Mouse (Mus musculus): Measurements from ENCODE around the gene Nt5dc2. TPM values are rescaled to one million over a fixed set of nuclear protein-coding genes. Genes with fewer than 3 reads are reported as not detected.

Nt5dc2 gene
- total RNA-seq, 1 experiment: 155 TPM

- Histone ChIP-seq H3K27ac (ENCODE audit: insufficient read depth, low read depth, low read length, poor library complexity, severe bottlenecking) (no peak overlapping the region), H3K36me3 (ENCODE audit: control insufficient read depth, insufficient read depth, low read length, poor library complexity, severe bottlenecking) (peaks cover 78% of the 10 kb centered on the region), H3K9ac (ENCODE audit: insufficient read depth, low read depth, low read length, poor library complexity, severe bottlenecking) (no peak overlapping the region), H3K4me1 (ENCODE audit: control insufficient read depth in 2 of 2, insufficient read depth in 2 of 2, low read length in 2 of 2, poor library complexity in 1 of 2) (peaks cover 0 to 12% of the 10 kb centered on the region in 2 experiments; a peak in 1 of 4 replicates), H3K9me3 (ENCODE audit: control insufficient read depth, insufficient read depth, low read depth, low read length) (no peaks in the 10 kb centered on the region), H3K4me3 (ENCODE audit: insufficient read depth in 1 of 2, low read depth in 1 of 2, low read length in 2 of 2, poor library complexity in 1 of 2, severe bottlenecking in 1 of 2) (no peak overlapping the region)
- in situ Hi-C loops (cut with MboI; ENCODE audit: low sequenced_read_pairs in 2 of 2, unreplicated experiment in 2 of 2): no loop called here
- TF ChIP-seq HCFC1 (IDR thresholded peaks at IDR 0.05; ENCODE audit: borderline replicate concordance, insufficient read depth, low read length) (no peak), ZC3H11A (IDR thresholded peaks at IDR 0.05; ENCODE audit: borderline replicate concordance, low read depth, low read length) (no peak), MAFK (IDR thresholded peaks at IDR 0.05; ENCODE audit: insufficient read depth, low read depth, low read length) (no peak), CHD2 (IDR thresholded peaks at IDR 0.05; ENCODE audit: low read depth, low read length) (no peak), ZNF384 (IDR thresholded peaks at IDR 0.05; ENCODE audit: low read depth, low read length) (no peak)
- DNase-seq (ENCODE audit: low read depth, low spot score): no peak
Observed at GRCm38 (mm10) chr14:31177715-31178114, 46.9 kb downstream of the Nt5dc2 start.

- peaks cover 77% of the 10 kb centered on the region for H3K36me3 ChIP-seq (ENCODE audit: control insufficient read depth, insufficient read depth, low read length, poor library complexity, severe bottlenecking)
- no peak overlapping the region for H3K4me3 ChIP-seq (ENCODE audit: insufficient read depth in 1 of 2, low read depth in 1 of 2, low read length in 2 of 2, poor library complexity in 1 of 2, severe bottlenecking in 1 of 2)
- H3K4me1 ChIP-seq (ENCODE audit: control insufficient read depth in 2 of 2, insufficient read depth in 2 of 2, low read length in 2 of 2, poor library complexity in 1 of 2): peaks cover 0 to 12% of the 10 kb centered on the region in 2 experiments; a peak in 1 of 4 replicates
- H3K9me3 ChIP-seq (ENCODE audit: control insufficient read depth, insufficient read depth, low read depth, low read length): no peaks in the 10 kb centered on the region
- DNase-seq (ENCODE audit: low read depth, low spot score): no peak
- TF ChIP-seq HCFC1 (IDR thresholded peaks at IDR 0.05; ENCODE audit: borderline replicate concordance, insufficient read depth, low read length): no peak
- no peak for TF ChIP-seq MAFK (IDR thresholded peaks at IDR 0.05; ENCODE audit: insufficient read depth, low read depth, low read length)
- no peak for TF ChIP-seq CHD2 (IDR thresholded peaks at IDR 0.05; ENCODE audit: low read depth, low read length)
- no peak overlapping the region for H3K9ac ChIP-seq (ENCODE audit: insufficient read depth, low read depth, low read length, poor library complexity, severe bottlenecking)
- in situ Hi-C loops (cut with MboI; ENCODE audit: low sequenced_read_pairs in 2 of 2, unreplicated experiment in 2 of 2): no loop called here
- no peak overlapping the region for H3K27ac ChIP-seq (ENCODE audit: insufficient read depth, low read depth, low read length, poor library complexity, severe bottlenecking)
Observed at GRCm38 (mm10) chr14:31179677-31180365, 49.0 kb downstream of the Nt5dc2 start.

GRCm38 (mm10) chr14:31181512-31181911 lies 50.7 kb downstream of the Nt5dc2 start:
- peaks cover 0 to 10% of the 10 kb centered on the region in 2 experiments; a peak in 1 of 4 replicates for H3K4me1 ChIP-seq (ENCODE audit: control insufficient read depth in 2 of 2, insufficient read depth in 2 of 2, low read length in 2 of 2, poor library complexity in 1 of 2)
- in situ Hi-C loops (cut with MboI; ENCODE audit: low sequenced_read_pairs in 2 of 2, unreplicated experiment in 2 of 2): no loop called here
- H3K27ac ChIP-seq (ENCODE audit: insufficient read depth, low read depth, low read length, poor library complexity, severe bottlenecking): no peak overlapping the region
- TF ChIP-seq CHD2 (IDR thresholded peaks at IDR 0.05; ENCODE audit: low read depth, low read length): no peak
- no peak for TF ChIP-seq HCFC1 (IDR thresholded peaks at IDR 0.05; ENCODE audit: borderline replicate concordance, insufficient read depth, low read length)
- no peak for TF ChIP-seq MAFK (IDR thresholded peaks at IDR 0.05; ENCODE audit: insufficient read depth, low read depth, low read length)
- no peak for TF ChIP-seq ZNF384 (IDR thresholded peaks at IDR 0.05; ENCODE audit: low read depth, low read length)
- no peak for TF ChIP-seq ZC3H11A (IDR thresholded peaks at IDR 0.05; ENCODE audit: borderline replicate concordance, low read depth, low read length)
- H3K9ac ChIP-seq (ENCODE audit: insufficient read depth, low read depth, low read length, poor library complexity, severe bottlenecking): no peak overlapping the region
- no peak for DNase-seq (ENCODE audit: low read depth, low spot score)
- no peak overlapping the region for H3K4me3 ChIP-seq (ENCODE audit: insufficient read depth in 1 of 2, low read depth in 1 of 2, low read length in 2 of 2, poor library complexity in 1 of 2, severe bottlenecking in 1 of 2)
- H3K9me3 ChIP-seq (ENCODE audit: control insufficient read depth, insufficient read depth, low read depth, low read length): no peaks in the 10 kb centered on the region
- peaks cover 74% of the 10 kb centered on the region for H3K36me3 ChIP-seq (ENCODE audit: control insufficient read depth, insufficient read depth, low read length, poor library complexity, severe bottlenecking)

- peaks cover 72% of the 10 kb centered on the region for H3K36me3 ChIP-seq (ENCODE audit: control insufficient read depth, insufficient read depth, low read length, poor library complexity, severe bottlenecking)
- no peaks in the 10 kb centered on the region for H3K9me3 ChIP-seq (ENCODE audit: control insufficient read depth, insufficient read depth, low read depth, low read length)
- DNase-seq (ENCODE audit: low read depth, low spot score): no peak
- TF ChIP-seq CHD2 (IDR thresholded peaks at IDR 0.05; ENCODE audit: low read depth, low read length) (no peak), MAFK (IDR thresholded peaks at IDR 0.05; ENCODE audit: insufficient read depth, low read depth, low read length) (no peak)
- in situ Hi-C loops (cut with MboI; ENCODE audit: low sequenced_read_pairs in 2 of 2, unreplicated experiment in 2 of 2): no loop called here
- no peak overlapping the region for H3K4me3 ChIP-seq (ENCODE audit: insufficient read depth in 1 of 2, low read depth in 1 of 2, low read length in 2 of 2, poor library complexity in 1 of 2, severe bottlenecking in 1 of 2)
- no peaks in the 10 kb centered on the region for H3K4me1 ChIP-seq (ENCODE audit: control insufficient read depth in 2 of 2, insufficient read depth in 2 of 2, low read length in 2 of 2, poor library complexity in 1 of 2)
- H3K9ac ChIP-seq (ENCODE audit: insufficient read depth, low read depth, low read length, poor library complexity, severe bottlenecking): no peak overlapping the region; the same call in 1 of the 2 replicates
- H3K27ac ChIP-seq (ENCODE audit: insufficient read depth, low read depth, low read length, poor library complexity, severe bottlenecking): no peak overlapping the region
Observed at GRCm38 (mm10) chr14:31182786-31183290, 52.0 kb downstream of the Nt5dc2 start.
